Mouse (Mus musculus): ENCODE data around the gene Sdhaf4. TPM values are rescaled to one million over a fixed set of nuclear protein-coding genes. Genes with fewer than 3 reads are reported as not detected.
"Not testable (repeated sequence)": the region's sequence is repeated elsewhere in the genome, so short reads cannot be mapped to it uniquely, and the experiment has no call there.

Gene Sdhaf4
- polyA plus RNA-seq, 1 experiment from 2014 or later, result 106 TPM

DNA sequence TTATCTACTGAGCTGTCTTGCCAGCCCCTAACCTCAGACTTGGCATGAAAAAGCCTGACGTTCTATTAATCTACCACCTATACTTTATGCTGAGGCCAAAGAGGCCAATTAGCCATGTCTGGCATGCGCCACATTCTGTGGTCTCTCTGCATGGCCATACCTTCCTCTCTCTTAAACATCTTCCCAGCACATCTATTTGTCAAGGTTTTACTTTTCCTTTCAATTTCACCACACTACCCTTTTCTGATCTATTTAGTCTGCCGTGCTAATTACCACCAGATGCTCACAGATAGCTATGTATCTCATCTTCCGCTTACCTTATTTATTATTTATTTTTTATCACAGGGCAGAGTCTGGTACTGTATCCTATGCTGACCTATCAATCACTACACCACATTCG lies 6.1 kb downstream of the Sdhaf4 start:
- Histone ChIP-seq H3K27me3 (ENCODE audit: control insufficient read depth, insufficient read depth, low read length) (no peaks in the 10 kb centered on the region), H3K9me3 (replicated peaks; ENCODE audit: control insufficient read depth, low read length) (no peaks in the 10 kb centered on the region), H3K9ac (replicated peaks; ENCODE audit: low read length) (no peak overlapping the region), H3K4me2 (ENCODE audit: low read depth, low read length) (no peak overlapping the region), H3K36me3 (replicated peaks; ENCODE audit: control insufficient read depth, insufficient read depth, low read depth, low read length) (no peaks in the 10 kb centered on the region), H3K4me1 (ENCODE audit: control insufficient read depth, insufficient read depth, low read length) (no peaks in the 10 kb centered on the region), H3K27ac (replicated peaks; ENCODE audit: low read depth, low read length) (no peak overlapping the region), H3K4me3 (ENCODE audit: low read depth, low read length) (no peak overlapping the region)
- no peak for ATAC-seq (replicated peaks; ENCODE audit: insufficient number of reproducible peaks, low FRiP score, low TSS enrichment, low read depth)
- no peak for DNase-seq (ENCODE audit: low spot score)
- 90% methylated on average over 5 of the region's 5 CpGs for WGBS

DNA sequence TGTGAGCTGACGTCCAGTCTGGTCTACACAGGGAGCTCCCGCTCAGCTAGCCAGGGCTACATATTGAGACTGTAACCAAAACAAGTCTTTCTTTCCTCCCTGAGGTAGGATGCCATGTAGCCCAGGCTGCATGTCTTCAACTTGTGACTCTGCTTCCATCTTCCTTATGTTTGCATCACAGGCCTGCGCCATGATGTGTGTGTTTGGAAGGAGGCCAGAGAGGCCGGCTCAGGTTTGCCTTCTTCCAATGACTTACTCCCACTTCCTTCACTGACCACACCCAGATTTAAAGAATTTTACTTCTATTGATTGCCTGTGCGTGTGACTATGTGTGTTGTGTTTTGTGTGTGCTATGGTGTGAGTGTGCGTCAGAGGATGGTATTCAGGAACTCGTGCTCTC lies 6.6 kb downstream of the Sdhaf4 start:
- Histone ChIP-seq H3K27ac (replicated peaks; ENCODE audit: low read depth, low read length) (no peak overlapping the region), H3K4me2 (ENCODE audit: low read depth, low read length) (no peak overlapping the region), H3K9me3 (replicated peaks; ENCODE audit: control insufficient read depth, low read length) (no peaks in the 10 kb centered on the region), H3K4me1 (ENCODE audit: control insufficient read depth, insufficient read depth, low read length) (no peaks in the 10 kb centered on the region), H3K36me3 (replicated peaks; ENCODE audit: control insufficient read depth, insufficient read depth, low read depth, low read length) (no peaks in the 10 kb centered on the region), H3K4me3 (ENCODE audit: low read depth, low read length) (no peak overlapping the region), H3K9ac (replicated peaks; ENCODE audit: low read length) (no peak overlapping the region), H3K27me3 (ENCODE audit: control insufficient read depth, insufficient read depth, low read length) (no peaks in the 10 kb centered on the region)
- ATAC-seq (replicated peaks; ENCODE audit: insufficient number of reproducible peaks, low FRiP score, low TSS enrichment, low read depth) (no peak), DNase-seq (ENCODE audit: low spot score) (no peak)
- WGBS, result 95% methylated on average over 7 of the region's 7 CpGs

DNA sequence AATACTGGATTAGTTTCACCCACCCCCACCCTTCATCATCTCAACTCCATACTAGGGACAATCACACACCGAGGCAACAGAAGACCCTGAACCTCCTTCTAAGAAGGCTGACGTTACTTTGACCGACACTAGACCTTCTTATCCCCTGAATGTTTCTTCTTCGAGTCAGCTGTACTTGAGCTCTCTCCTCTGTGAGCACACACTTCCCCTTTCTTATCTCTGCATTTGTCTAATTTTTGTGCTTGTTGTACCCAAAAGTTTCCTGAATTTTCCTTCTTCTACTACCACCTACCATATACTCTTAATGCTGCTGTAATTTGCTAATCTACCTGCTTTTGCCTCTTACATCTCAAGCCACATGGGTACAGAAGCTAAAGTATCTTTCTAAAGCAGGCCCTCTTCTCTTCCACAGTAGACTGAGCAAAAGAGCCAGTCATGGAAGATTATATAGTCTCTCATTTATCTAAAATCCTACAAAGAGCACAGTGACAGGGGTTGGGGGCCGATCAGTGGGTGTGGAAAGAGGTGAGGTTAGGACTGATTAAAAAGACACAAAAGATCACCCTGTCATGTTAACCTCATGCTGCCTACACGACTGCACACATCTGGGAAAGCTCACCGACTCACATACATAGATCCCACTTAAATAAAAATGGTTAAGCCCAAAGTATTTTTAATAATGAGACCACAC lies 7.2 kb downstream of the Sdhaf4 start:
- Histone ChIP-seq H3K4me2 (ENCODE audit: low read depth, low read length) (no peak overlapping the region), H3K27me3 (ENCODE audit: control insufficient read depth, insufficient read depth, low read length) (no peaks in the 10 kb centered on the region), H3K9ac (replicated peaks; ENCODE audit: low read length) (no peak overlapping the region), H3K4me3 (ENCODE audit: low read depth, low read length) (no peak overlapping the region), H3K27ac (replicated peaks; ENCODE audit: low read depth, low read length) (no peak overlapping the region), H3K4me1 (ENCODE audit: control insufficient read depth, insufficient read depth, low read length) (no peaks in the 10 kb centered on the region), H3K9me3 (replicated peaks; ENCODE audit: control insufficient read depth, low read length) (no peaks in the 10 kb centered on the region), H3K36me3 (replicated peaks; ENCODE audit: control insufficient read depth, insufficient read depth, low read depth, low read length) (no peaks in the 10 kb centered on the region)
- DNase-seq (ENCODE audit: low spot score) (no peak), ATAC-seq (replicated peaks; ENCODE audit: insufficient number of reproducible peaks, low FRiP score, low TSS enrichment, low read depth) (no peak)
- 94% methylated on average over 7 of the region's 7 CpGs for WGBS

DNA sequence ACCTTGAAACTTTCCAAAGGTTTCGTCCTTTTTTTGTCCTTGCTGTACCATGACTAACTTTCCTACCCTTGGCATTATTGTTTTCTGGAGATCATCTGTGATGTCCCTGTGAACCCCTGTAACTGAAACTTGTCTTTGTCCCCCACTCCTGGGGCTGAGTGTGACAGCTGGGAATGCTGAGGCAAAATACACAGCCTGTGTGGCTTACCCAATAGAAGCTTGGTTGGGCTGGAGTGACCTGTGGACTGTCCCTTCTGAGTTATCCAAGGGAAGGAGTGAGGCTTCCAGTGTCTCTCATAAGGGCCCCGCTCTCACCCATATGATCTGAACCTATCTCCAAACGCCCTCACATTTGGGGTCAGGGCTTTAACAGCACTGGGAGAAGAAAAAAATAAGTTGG lies 8.0 kb downstream of the Sdhaf4 start:
- Histone ChIP-seq H3K36me3 (replicated peaks; ENCODE audit: control insufficient read depth, insufficient read depth, low read depth, low read length) (no peaks in the 10 kb centered on the region), H3K27ac (replicated peaks; ENCODE audit: low read depth, low read length) (no peak overlapping the region), H3K4me3 (ENCODE audit: low read depth, low read length) (no peak overlapping the region), H3K27me3 (ENCODE audit: control insufficient read depth, insufficient read depth, low read length) (no peaks in the 10 kb centered on the region), H3K9me3 (replicated peaks; ENCODE audit: control insufficient read depth, low read length) (no peaks in the 10 kb centered on the region), H3K9ac (replicated peaks; ENCODE audit: low read length) (no peak overlapping the region), H3K4me1 (ENCODE audit: control insufficient read depth, insufficient read depth, low read length) (no peaks in the 10 kb centered on the region), H3K4me2 (ENCODE audit: low read depth, low read length) (no peak overlapping the region)
- no peak for DNase-seq (ENCODE audit: low spot score)
- WGBS, result 86% methylated on average over 3 of the region's 3 CpGs
- ATAC-seq (replicated peaks; ENCODE audit: insufficient number of reproducible peaks, low FRiP score, low TSS enrichment, low read depth), result no peak

DNA sequence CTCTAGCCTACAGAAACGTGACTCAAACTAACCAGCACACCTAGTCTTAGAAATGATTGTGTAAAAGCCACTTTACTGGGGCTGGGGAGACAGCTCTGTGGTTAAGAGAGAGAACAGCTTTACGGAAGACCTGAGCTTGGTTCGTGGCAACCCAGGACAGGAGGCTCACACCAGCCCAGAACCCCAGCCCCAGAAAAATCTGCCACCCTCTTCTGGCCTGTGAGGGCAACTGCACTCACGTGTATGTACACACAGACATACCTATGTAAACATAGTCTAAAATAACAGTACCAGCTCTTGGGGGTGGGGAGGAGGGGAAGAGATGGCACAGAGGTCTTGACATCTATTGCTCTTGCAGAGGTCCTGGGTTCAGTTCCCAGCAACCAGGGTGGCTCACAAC lies 10.0 kb downstream of the Sdhaf4 start:
- no peak for ATAC-seq (replicated peaks; ENCODE audit: insufficient number of reproducible peaks, low FRiP score, low TSS enrichment, low read depth)
- Histone ChIP-seq H3K9me3 (replicated peaks; ENCODE audit: control insufficient read depth, low read length) (no peaks in the 10 kb centered on the region), H3K4me2 (ENCODE audit: low read depth, low read length) (no peak overlapping the region), H3K4me1 (ENCODE audit: control insufficient read depth, insufficient read depth, low read length) (no peaks in the 10 kb centered on the region), H3K4me3 (ENCODE audit: low read depth, low read length) (no peak overlapping the region), H3K27ac (replicated peaks; ENCODE audit: low read depth, low read length) (no peak overlapping the region), H3K9ac (replicated peaks; ENCODE audit: low read length) (no peak overlapping the region), H3K36me3 (replicated peaks; ENCODE audit: control insufficient read depth, insufficient read depth, low read depth, low read length) (no peaks in the 10 kb centered on the region), H3K27me3 (ENCODE audit: control insufficient read depth, insufficient read depth, low read length) (no peaks in the 10 kb centered on the region)
- no peak for DNase-seq (ENCODE audit: low spot score)
- WGBS, result 87% methylated on average over 4 of the region's 4 CpGs

DNA sequence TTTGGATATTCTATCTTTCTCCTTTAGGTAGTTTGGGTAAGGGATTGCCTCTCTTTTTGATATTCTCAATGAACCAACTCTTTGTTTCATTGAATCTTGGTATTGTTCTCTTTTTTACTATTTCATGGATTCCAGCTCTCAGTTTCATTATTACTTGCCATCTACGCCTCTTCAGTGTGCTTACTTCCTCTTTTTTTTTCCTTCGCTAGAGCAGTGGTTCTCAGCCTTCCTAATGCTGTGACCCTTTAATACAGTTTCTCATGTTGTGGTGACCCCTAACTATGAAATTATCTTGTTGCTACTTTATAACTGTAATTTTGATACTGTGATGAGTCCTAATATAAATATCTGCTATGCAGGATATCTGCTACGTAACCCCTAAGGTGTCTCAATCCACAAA lies 22.3 kb downstream of the Sdhaf4 start:
- Histone ChIP-seq H3K27me3 (ENCODE audit: control insufficient read depth, insufficient read depth, low read length) (no peaks in the 10 kb centered on the region), H3K36me3 (replicated peaks; ENCODE audit: control insufficient read depth, insufficient read depth, low read depth, low read length) (no peaks in the 10 kb centered on the region), H3K4me2 (ENCODE audit: low read depth, low read length) (no peak overlapping the region), H3K4me3 (ENCODE audit: low read depth, low read length) (no peak overlapping the region), H3K9me3 (replicated peaks; ENCODE audit: control insufficient read depth, low read length) (no peaks in the 10 kb centered on the region), H3K9ac (replicated peaks; ENCODE audit: low read length) (no peak overlapping the region), H3K4me1 (ENCODE audit: control insufficient read depth, insufficient read depth, low read length) (no peaks in the 10 kb centered on the region), H3K27ac (replicated peaks; ENCODE audit: low read depth, low read length) (no peak overlapping the region)
- DNase-seq (ENCODE audit: low spot score) (no peak), ATAC-seq (replicated peaks; ENCODE audit: insufficient number of reproducible peaks, low FRiP score, low TSS enrichment, low read depth) (no peak)
- 88% methylated on average over 3 of the region's 3 CpGs for whole genome bisulfite sequencing

DNA sequence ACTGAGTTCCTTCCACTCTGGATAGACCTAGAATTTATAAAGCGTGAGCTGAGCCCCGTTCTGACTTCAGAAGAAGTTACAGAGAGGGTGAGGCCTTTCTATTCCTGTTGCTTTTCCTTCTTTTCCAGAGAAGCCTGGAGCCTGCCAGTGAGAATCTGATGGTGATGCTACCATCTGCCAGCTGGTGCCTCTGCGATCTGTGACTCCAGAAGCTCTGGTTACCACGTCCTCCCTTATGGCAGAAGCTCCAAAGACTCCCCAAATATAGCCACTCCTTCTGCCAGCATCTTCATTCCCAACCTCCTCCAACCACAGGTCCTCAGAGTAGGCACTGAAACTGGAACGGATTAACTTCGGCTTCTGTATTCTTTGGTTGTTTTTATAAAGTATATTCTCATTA lies 27.2 kb downstream of the Sdhaf4 start:
- DNase-seq (ENCODE audit: low spot score), result no peak
- Histone ChIP-seq H3K4me2 (ENCODE audit: low read depth, low read length) (no peak overlapping the region), H3K9ac (replicated peaks; ENCODE audit: low read length) (no peak overlapping the region), H3K27ac (replicated peaks; ENCODE audit: low read depth, low read length) (no peak overlapping the region), H3K4me1 (ENCODE audit: control insufficient read depth, insufficient read depth, low read length) (no peaks in the 10 kb centered on the region), H3K27me3 (ENCODE audit: control insufficient read depth, insufficient read depth, low read length) (no peaks in the 10 kb centered on the region), H3K36me3 (replicated peaks; ENCODE audit: control insufficient read depth, insufficient read depth, low read depth, low read length) (no peaks in the 10 kb centered on the region), H3K9me3 (replicated peaks; ENCODE audit: control insufficient read depth, low read length) (no peaks in the 10 kb centered on the region), H3K4me3 (ENCODE audit: low read depth, low read length) (no peak overlapping the region)
- ATAC-seq (replicated peaks; ENCODE audit: insufficient number of reproducible peaks, low FRiP score, low TSS enrichment, low read depth), result no peak
- WGBS, result 79% methylated on average over 6 of the region's 6 CpGs

DNA sequence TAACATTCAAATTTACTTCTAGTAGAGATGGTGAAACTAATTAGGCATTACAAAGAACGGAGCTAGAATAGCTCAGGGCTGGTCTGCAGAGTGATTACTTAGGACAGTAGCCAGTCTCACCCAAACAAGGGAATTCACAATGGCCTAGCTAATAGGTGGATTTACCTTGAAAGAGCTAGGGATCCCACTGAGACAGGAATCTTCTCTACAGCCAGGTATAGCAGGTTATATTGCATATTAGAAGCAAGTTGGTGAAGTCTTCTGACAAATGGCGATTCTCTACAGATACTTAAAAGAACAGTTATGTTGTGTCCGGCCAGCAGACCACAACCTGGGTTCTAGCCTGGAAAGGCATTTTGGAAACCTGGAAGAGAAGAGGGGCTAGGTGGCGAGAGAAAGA lies 34.3 kb downstream of the Sdhaf4 start:
- not testable (repeated sequence) for DNase-seq (ENCODE audit: low spot score); H3K27ac ChIP-seq (replicated peaks; ENCODE audit: low read depth, low read length); H3K27me3 ChIP-seq (ENCODE audit: control insufficient read depth, insufficient read depth, low read length); H3K4me3 ChIP-seq (ENCODE audit: low read depth, low read length); H3K36me3 ChIP-seq (replicated peaks; ENCODE audit: control insufficient read depth, insufficient read depth, low read depth, low read length); ATAC-seq (replicated peaks; ENCODE audit: insufficient number of reproducible peaks, low FRiP score, low TSS enrichment, low read depth); H3K9me3 ChIP-seq (replicated peaks; ENCODE audit: control insufficient read depth, low read length); H3K9ac ChIP-seq (replicated peaks; ENCODE audit: low read length); H3K4me2 ChIP-seq (ENCODE audit: low read depth, low read length); H3K4me1 ChIP-seq (ENCODE audit: control insufficient read depth, insufficient read depth, low read length)
- 87% methylated on average over 3 of the region's 4 CpGs for WGBS
